Mouse (Mus musculus) stomach, postnatal 0 days (tissue): ENCODE results near the gene Olfr1046. TPM values are rescaled to one million over a fixed set of nuclear protein-coding genes. Genes with fewer than 3 reads are reported as not detected.
"Not testable (repeated sequence)": the region's sequence is repeated elsewhere in the genome, so short reads cannot be mapped to it uniquely, and the experiment has no call there.

Experiments used
- ATAC-seq: fragments of 200-750 bp; cut with Nextera tagmentation; 2 replicates; pipeline ENCODE4 v1.8.0; 2017; ENCODE audit not compliant: low FRiP score, low TSS enrichment
- DNase-seq: peaks from one replicate; pipeline ENCODE4 v3.0.0-alpha.2; 2016; ENCODE audit warnings: low spot score
- H3K27ac ChIP-seq: fragments of 300-500 bp; sonication (generic); replicated peaks from 2 replicates; pipeline ENCODE4 v1.5.1; 2014; ENCODE audit warnings: mild to moderate bottlenecking, control low read depth
- H3K27me3 ChIP-seq: fragments of 300-500 bp; sonication (generic); 2 replicates; pipeline ENCODE4 v1.6.1; 2014; ENCODE audit warnings: low read length; ENCODE audit not compliant: control insufficient read depth, insufficient read depth
- H3K36me3 ChIP-seq: fragments of 300-500 bp; sonication (generic); 2 replicates; pipeline ENCODE4 v1.6.1; 2014; ENCODE audit warnings: low read length, mixed read lengths; ENCODE audit not compliant: control insufficient read depth, insufficient read depth
- H3K4me1 ChIP-seq: fragments of 300-500 bp; sonication (generic); replicated peaks from 2 replicates; pipeline ENCODE4 v1.6.1; 2014; ENCODE audit warnings: antibody characterized with exemption; ENCODE audit not compliant: control insufficient read depth, insufficient read depth
- H3K4me2 ChIP-seq: fragments of 300-500 bp; sonication (generic); replicated peaks from 2 replicates; pipeline ENCODE4 v1.6.1; 2014; ENCODE audit warnings: low read depth, mild to moderate bottlenecking, control low read depth, moderate library complexity
- H3K4me3 ChIP-seq: fragments of 300-500 bp; sonication (generic); 2 replicates; pipeline ENCODE4 v1.5.1; 2014; ENCODE audit warnings: low read depth, low read length, control low read depth
- H3K9ac ChIP-seq: fragments of 300-500 bp; sonication (generic); 2 replicates; pipeline ENCODE4 v1.6.1; 2014; ENCODE audit warnings: mild to moderate bottlenecking, low read length, control low read depth, mixed read lengths
- H3K9me3 ChIP-seq: fragments of 300-500 bp; sonication (generic); 2 replicates; pipeline ENCODE4 v1.6.1; 2016; ENCODE audit warnings: low read length; ENCODE audit not compliant: control insufficient read depth
- CTCF ChIP-seq: IDR thresholded peaks from 2 replicates; pipeline ENCODE4 v1.5.1; 2016; ENCODE audit warnings: antibody characterized with exemption, low read depth, mild to moderate bottlenecking, moderate library complexity
- EP300 ChIP-seq: optimal IDR thresholded peaks from 2 replicates; pipeline ENCODE3; 2016; ENCODE audit warnings: antibody characterized with exemption
- WGBS: fragments of 180-500 bp; shearing (Covaris S2); extraction: QIAGEN DNeasy Blood & Tissue Kit; methylation state at CpG from one replicate; pipeline ENCODE4 v1.1.7; 2014; 5-methylcytosine and 5-hydroxymethylcytosine counted together
- polyA plus RNA-seq: library from polyadenylated mRNA; unstranded; fragments of >200 nt; fragmentation: Nextera tagmentation; extraction: Ambion mirVana; gene quantifications from 2 replicates; pipeline ENCODE4 v1.2.1, GENCODE M21; 2015

The Olfr1046 gene
- polyA plus RNA-seq, 1 experiment from 2014 or later: not detected

- Histone ChIP-seq H3K27me3 (no peaks in the 10 kb centered on the region), H3K9me3 (no peaks in the 10 kb centered on the region), H3K27ac (no peak within 1 kb of the TSS), H3K4me1 (no peaks in the 10 kb centered on the region), H3K4me3 (no peak within 1 kb of the TSS), H3K36me3 (no peaks in the 10 kb centered on the region), H3K4me2 (no peak within 1 kb of the TSS), H3K9ac (no peak within 1 kb of the TSS)
- DNase-seq: no peak
- no peak for ATAC-seq
- TF ChIP-seq EP300 (no peak), CTCF (no peak)
Measured at GRCm38 (mm10) chr2:86185583-86185982, 33.5 kb downstream of the Olfr1046 start, which contains the start of gene Olfr52. Gene Olfr52, minus strand, starts transcription at chr2:86185683.

DNA sequence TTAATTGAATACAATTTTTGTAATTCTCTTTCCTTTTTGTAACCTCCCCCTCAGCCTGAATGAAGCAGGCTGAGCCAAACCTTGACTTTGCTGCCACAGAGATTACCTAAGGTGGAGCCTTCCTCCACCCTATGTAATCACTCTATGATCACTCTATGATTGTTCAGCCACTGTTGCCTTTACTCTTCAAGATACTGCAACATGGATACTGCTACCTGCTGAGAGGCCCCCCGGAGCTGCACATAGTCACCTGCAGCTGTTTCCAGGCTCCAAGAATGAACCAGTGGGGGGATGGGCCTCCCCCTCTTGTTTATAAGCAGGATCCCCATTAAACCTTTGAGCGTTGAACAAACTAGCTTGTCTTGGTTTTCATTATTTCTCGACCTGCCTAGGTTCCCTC is 39.2 kb downstream of the Olfr1046 start:
- ATAC-seq: no peak
- H3K4me3 ChIP-seq: no peak overlapping the region
- TF ChIP-seq EP300 (no peak), CTCF (no peak)
- H3K9me3 ChIP-seq: no peaks in the 10 kb centered on the region
- H3K4me2 ChIP-seq: no peak overlapping the region
- no peak overlapping the region for H3K27ac ChIP-seq
- H3K9ac ChIP-seq: no peak overlapping the region
- H3K4me1 ChIP-seq: no peaks in the 10 kb centered on the region
- no peaks in the 10 kb centered on the region for H3K36me3 ChIP-seq
- no peaks in the 10 kb centered on the region for H3K27me3 ChIP-seq
- no peak for DNase-seq
- 72% methylated on average over 3 of the region's 3 CpGs for WGBS

- Histone ChIP-seq H3K4me3 (no peak within 1 kb of the TSS), H3K4me2 (no peak within 1 kb of the TSS), H3K9ac (no peak within 1 kb of the TSS), H3K36me3 (no peaks in the 10 kb centered on the region), H3K27ac (no peak within 1 kb of the TSS), H3K4me1 (no peaks in the 10 kb centered on the region), H3K9me3 (no peaks in the 10 kb centered on the region), H3K27me3 (no peaks in the 10 kb centered on the region)
- no peak for ATAC-seq
- no peak for DNase-seq
- no peak for TF ChIP-seq CTCF
- TF ChIP-seq EP300: no peak
Measured at GRCm38 (mm10) chr2:86177720-86178119, 41.4 kb downstream of the Olfr1046 start, which contains the start of gene Olfr1044. Gene Olfr1044, minus strand, starts transcription at chr2:86177820.

DNA sequence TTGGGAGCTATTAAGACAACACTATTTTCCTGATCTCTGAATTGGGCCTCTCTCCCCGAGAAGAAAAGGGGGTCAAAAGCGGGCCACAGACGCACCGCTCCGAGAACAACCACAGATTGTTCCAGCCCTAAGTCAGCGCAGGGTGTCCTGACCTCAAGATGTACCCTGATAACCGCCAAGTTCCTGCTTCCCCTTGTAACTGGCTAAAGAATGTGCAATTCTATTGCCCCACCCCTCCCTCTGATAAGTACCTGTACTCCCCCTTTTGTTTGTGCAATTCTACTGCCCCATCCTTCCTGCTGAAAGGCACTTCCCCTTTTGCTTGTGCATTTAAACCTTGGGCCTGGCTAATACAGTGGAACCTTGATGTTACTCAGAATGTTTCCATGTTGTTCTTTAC is 43.7 kb downstream of the Olfr1046 start:
- H3K4me3 ChIP-seq, DNase-seq, H3K9ac ChIP-seq, H3K4me1 ChIP-seq, H3K27me3 ChIP-seq, H3K9me3 ChIP-seq, H3K27ac ChIP-seq, ATAC-seq, H3K4me2 ChIP-seq, H3K36me3 ChIP-seq: not testable (repeated sequence)
- WGBS: 68% methylated on average over 7 of the region's 7 CpGs

- Histone ChIP-seq H3K27ac (no peak within 1 kb of the TSS), H3K4me2 (no peak within 1 kb of the TSS), H3K27me3 (no peaks in the 10 kb centered on the region), H3K4me1 (no peaks in the 10 kb centered on the region), H3K4me3 (no peak within 1 kb of the TSS), H3K9ac (no peak within 1 kb of the TSS), H3K9me3 (no peaks in the 10 kb centered on the region), H3K36me3 (no peaks in the 10 kb centered on the region)
- ATAC-seq (no peak), DNase-seq (no peak)
- TF ChIP-seq CTCF (no peak), EP300 (no peak)
- WGBS: 82% methylated on average over 2 of the region's 2 CpGs
Measured at GRCm38 (mm10) chr2:86167422-86167821, 51.7 kb downstream of the Olfr1046 start, which contains the start of gene Olfr1043. Gene Olfr1043, minus strand, starts transcription at chr2:86167522.

Other genes starting within 250 kb of the Olfr1046 start
- gene Olfr1029, start 245.4 kb downstream of the Olfr1046 start, polyA plus RNA-seq: not detected in 2 replicates
- gene Olfr1030, start 240.0 kb downstream of the Olfr1046 start, polyA plus RNA-seq: not detected in 2 replicates
- gene Olfr1031, start 229.0 kb downstream of the Olfr1046 start, polyA plus RNA-seq: not detected in 2 replicates
- gene Olfr1032, start 213.8 kb downstream of the Olfr1046 start, polyA plus RNA-seq: not detected in 2 replicates
- gene Olfr1033, start 198.7 kb downstream of the Olfr1046 start, polyA plus RNA-seq: 1.9 and 2.5 TPM in 2 replicates
- 0.01 and 0.02 TPM in 2 replicates for gene Olfr1034, start 173.5 kb downstream of the Olfr1046 start, polyA plus RNA-seq
- not detected in 2 replicates for gene Olfr1036, start 145.3 kb downstream of the Olfr1046 start, polyA plus RNA-seq
- gene Olfr1037, start 131.9 kb downstream of the Olfr1046 start, polyA plus RNA-seq: not detected in 2 replicates
- not detected in 2 replicates for gene Olfr1039, start 83.4 kb downstream of the Olfr1046 start, polyA plus RNA-seq
- not detected in 2 replicates for gene Olfr1040, start 72.6 kb downstream of the Olfr1046 start, polyA plus RNA-seq
- 0.01 TPM in 1 of 2 replicates, not detected in the other for gene Olfr1042, start 57.5 kb downstream of the Olfr1046 start, polyA plus RNA-seq
- gene Olfr1043, start 51.8 kb downstream of the Olfr1046 start, polyA plus RNA-seq: not detected in 2 replicates
- gene Olfr1044, start 41.5 kb downstream of the Olfr1046 start, polyA plus RNA-seq: not detected in 2 replicates
- gene Olfr52, start 33.6 kb downstream of the Olfr1046 start, polyA plus RNA-seq: 0.05 TPM in 1 of 2 replicates, not detected in the other
- not detected in 2 replicates for gene Olfr1045, start 16.3 kb downstream of the Olfr1046 start, polyA plus RNA-seq
- not detected in 2 replicates for gene Olfr1047, start 12.1 kb upstream of the Olfr1046 start, polyA plus RNA-seq
- not detected in 2 replicates for gene Olfr1048, start 21.0 kb upstream of the Olfr1046 start, polyA plus RNA-seq
- not detected in 2 replicates for gene Olfr1049, start 39.0 kb upstream of the Olfr1046 start, polyA plus RNA-seq
- gene Olfr1051, start 59.8 kb upstream of the Olfr1046 start, polyA plus RNA-seq: not detected in 2 replicates
- gene Olfr1052, start 73.1 kb upstream of the Olfr1046 start, polyA plus RNA-seq: not detected in 2 replicates
- gene Olfr1053, start 96.0 kb upstream of the Olfr1046 start, polyA plus RNA-seq: not detected in 2 replicates
- not detected in 2 replicates for gene Olfr1054, start 116.1 kb upstream of the Olfr1046 start, polyA plus RNA-seq
- gene Olfr1055, start 131.0 kb upstream of the Olfr1046 start, polyA plus RNA-seq: not detected in 2 replicates
- not detected in 2 replicates for gene Olfr1056, start 143.2 kb upstream of the Olfr1046 start, polyA plus RNA-seq
- gene Olfr1057, start 159.1 kb upstream of the Olfr1046 start, polyA plus RNA-seq: not detected in 2 replicates
- not detected in 2 replicates for gene Olfr1058, start 169.2 kb upstream of the Olfr1046 start, polyA plus RNA-seq
- gene Olfr1061, start 194.7 kb upstream of the Olfr1046 start, polyA plus RNA-seq: not detected in 2 replicates
- gene Olfr1062, start 207.4 kb upstream of the Olfr1046 start, polyA plus RNA-seq: not detected in 2 replicates
- not detected in 2 replicates for gene Olfr1065, start 231.3 kb upstream of the Olfr1046 start, polyA plus RNA-seq
- gene Olfr1066, start 237.0 kb upstream of the Olfr1046 start, polyA plus RNA-seq: not detected in 2 replicates